Mouse (Mus musculus): ENCODE data around the gene Gm10638. TPM values are rescaled to one million over a fixed set of nuclear protein-coding genes. Genes with fewer than 3 reads are reported as not detected.

The Gm10638 gene
- total RNA-seq, 4 experiments from 2014 or later = 2.0 to 5.3 (median 2.6) TPM

GRCm38 (mm10) chr8:86740899-86741298 is 4.6 kb upstream of the Gm10638 start:
- DNase-seq = no peak

- no peak for DNase-seq
Measured at GRCm38 (mm10) chr8:86741627-86742026, 3.9 kb upstream of the Gm10638 start.

GRCm38 (mm10) chr8:86742605-86743345 is 2.7 kb upstream of the Gm10638 start:
- no peak for DNase-seq

- DNase-seq = no peak
Measured at GRCm38 (mm10) chr8:86744313-86745220, 932 bp upstream of the Gm10638 start.

- peak; percentile 86 for DNase-seq
Measured at GRCm38 (mm10) chr8:86745935-86746441, 489 bp downstream of the Gm10638 start.

GRCm38 (mm10) chr8:86746511-86746910 is 1.0 kb downstream of the Gm10638 start:
- DNase-seq = no peak

GRCm38 (mm10) chr8:86749842-86750241 is 4.3 kb downstream of the Gm10638 start:
- no peak for DNase-seq

- peak; percentile 34 for DNase-seq
Measured at GRCm38 (mm10) chr8:86756948-86757733, 11.6 kb downstream of the Gm10638 start.

- DNase-seq = no peak
Measured at GRCm38 (mm10) chr8:86758651-86759050, 13.2 kb downstream of the Gm10638 start.

GRCm38 (mm10) chr8:86759090-86759491 is 13.6 kb downstream of the Gm10638 start:
- no peak for DNase-seq

GRCm38 (mm10) chr8:86760746-86761145 is 15.2 kb downstream of the Gm10638 start:
- no peak for DNase-seq

GRCm38 (mm10) chr8:86762806-86763205 is 17.3 kb downstream of the Gm10638 start:
- no peak for DNase-seq

GRCm38 (mm10) chr8:86765155-86765554 is 19.7 kb downstream of the Gm10638 start:
- no peak for DNase-seq

- no peak for DNase-seq
Measured at GRCm38 (mm10) chr8:86765669-86766068, 20.2 kb downstream of the Gm10638 start.

GRCm38 (mm10) chr8:86766548-86767211 is 21.2 kb downstream of the Gm10638 start:
- DNase-seq = no peak

GRCm38 (mm10) chr8:86768499-86768898 is 23.0 kb downstream of the Gm10638 start:
- DNase-seq = peak; percentile 73

- no peak for DNase-seq
Measured at GRCm38 (mm10) chr8:86769945-86770715, 24.6 kb downstream of the Gm10638 start.

GRCm38 (mm10) chr8:86779207-86779606 is 33.7 kb downstream of the Gm10638 start:
- no peak for DNase-seq

- DNase-seq = no peak
Measured at GRCm38 (mm10) chr8:86781094-86781493, 35.6 kb downstream of the Gm10638 start.

GRCm38 (mm10) chr8:86786498-86786897 is 41.0 kb downstream of the Gm10638 start:
- no peak for DNase-seq

GRCm38 (mm10) chr8:86787891-86788420 is 42.5 kb downstream of the Gm10638 start:
- no peak for DNase-seq
